Mouse (Mus musculus): ENCODE data around the gene Fbxo5. TPM values are rescaled to one million over a fixed set of nuclear protein-coding genes. Genes with fewer than 3 reads are reported as not detected.

Fbxo5 gene
- polyA plus RNA-seq, 1 experiment from 2014 or later: 75.5 TPM

DNA sequence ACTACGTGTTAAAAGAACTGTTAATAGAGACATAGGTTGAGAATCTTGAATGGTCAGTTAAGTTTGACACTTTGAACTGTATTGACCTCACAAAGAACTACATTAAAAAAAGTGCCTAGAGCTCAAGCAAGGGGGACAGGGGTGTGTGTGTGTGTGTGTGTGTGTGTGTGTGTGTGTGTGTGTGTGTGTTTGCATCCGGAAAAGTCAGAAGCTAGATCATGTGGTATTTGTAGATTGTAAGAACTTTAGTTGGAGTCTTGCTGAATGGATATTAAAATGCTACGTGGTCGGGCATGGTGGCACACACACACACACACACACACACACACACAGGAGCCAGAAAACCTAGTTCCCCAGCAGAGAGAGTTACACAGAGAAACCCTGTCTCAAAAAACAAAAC is 1.6 kb upstream of the Fbxo5 start:
- WGBS: 59% methylated on average over 4 of the region's 4 CpGs
- no peaks in the 10 kb centered on the region for H3K27me3 ChIP-seq
- H3K4me3 ChIP-seq (replicated peaks): no peak overlapping the region
- H3K4me2 ChIP-seq: no peak overlapping the region
- ATAC-seq (replicated peaks; ENCODE audit: low FRiP score): no peak
- H3K4me1 ChIP-seq: peaks cover 33% of the 10 kb centered on the region
- H3K9ac ChIP-seq: no peak overlapping the region
- peaks cover 22% of the 10 kb centered on the region for H3K36me3 ChIP-seq
- H3K27ac ChIP-seq: peak overlapping the region; percentile 43; the same call in 1 of the 2 replicates
- H3K9me3 ChIP-seq (replicated peaks): no peaks in the 10 kb centered on the region

DNA sequence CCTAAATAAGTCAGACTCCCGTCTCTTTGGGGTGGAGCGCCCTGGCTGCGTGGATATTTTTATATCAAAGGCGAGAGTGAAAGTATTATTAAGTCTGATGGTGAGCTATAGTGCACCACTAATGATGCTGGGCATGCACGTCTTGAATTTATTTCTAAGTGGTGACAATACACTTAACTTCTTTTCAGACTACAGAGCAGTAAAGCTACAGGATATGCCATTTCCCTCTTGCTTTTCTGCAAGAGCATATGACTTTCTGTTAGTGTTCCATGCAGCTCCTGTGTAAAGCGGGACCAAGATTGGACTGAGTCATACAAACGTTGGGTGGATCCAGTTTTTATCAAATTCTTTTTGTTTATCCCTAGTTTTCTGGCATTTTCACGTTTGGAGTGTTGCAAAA is 1.0 kb upstream of the Fbxo5 start:
- 12% methylated on average over 8 of the region's 8 CpGs for WGBS
- no peaks in the 10 kb centered on the region for H3K9me3 ChIP-seq (replicated peaks)
- peak overlapping the region; percentile 93 for H3K27ac ChIP-seq
- peaks cover 22% of the 10 kb centered on the region for H3K36me3 ChIP-seq
- H3K4me1 ChIP-seq: peaks cover 38% of the 10 kb centered on the region
- peak overlapping the region; percentile 87 for H3K4me3 ChIP-seq (replicated peaks)
- H3K9ac ChIP-seq: peak overlapping the region; percentile 72
- ATAC-seq (replicated peaks; ENCODE audit: low FRiP score): peak; percentile 1; the same call in 1 of the 2 replicates
- H3K4me2 ChIP-seq: peak overlapping the region; percentile 91
- no peaks in the 10 kb centered on the region for H3K27me3 ChIP-seq

DNA sequence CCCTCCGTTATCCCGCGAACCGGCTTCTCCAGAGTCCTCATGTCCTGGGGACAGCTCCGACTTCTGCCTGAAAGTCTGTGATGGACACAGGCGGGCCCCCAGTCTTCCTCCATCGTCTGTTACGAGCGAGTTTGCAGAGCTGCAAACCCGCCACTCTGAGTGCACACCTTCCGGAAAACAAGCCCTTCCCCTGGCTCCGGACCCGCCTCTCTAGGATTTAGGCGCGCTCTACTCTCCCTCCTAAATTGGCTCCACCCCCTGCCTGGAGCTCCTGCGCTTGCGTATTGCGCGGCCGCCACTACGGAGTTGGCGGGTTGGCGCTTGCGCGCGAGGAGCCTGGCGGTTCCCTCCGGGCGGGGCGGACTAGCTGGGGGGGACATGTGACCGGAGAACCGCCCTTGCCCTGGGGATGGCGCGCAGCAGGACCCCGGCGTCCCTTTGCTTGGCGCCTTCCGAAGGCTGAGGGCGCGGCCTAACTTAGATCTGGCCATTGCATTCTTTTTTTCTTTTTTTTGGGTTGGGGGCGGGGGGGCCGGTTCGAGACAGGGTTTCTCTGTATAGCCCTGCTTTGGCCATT is 419 bp upstream of the Fbxo5 start:
- Histone ChIP-seq H3K27ac (peak overlapping the region; percentile 93), H3K9me3 (replicated peaks) (no peaks in the 10 kb centered on the region), H3K4me2 (peak overlapping the region; percentile 91), H3K27me3 (no peaks in the 10 kb centered on the region), H3K9ac (peak overlapping the region; percentile 72), H3K4me3 (replicated peaks) (peak overlapping the region; percentile 87), H3K36me3 (peaks cover 24% of the 10 kb centered on the region), H3K4me1 (peaks cover 38% of the 10 kb centered on the region)
- ATAC-seq (replicated peaks; ENCODE audit: low FRiP score): peak; percentile 95
- under 1% methylated on average over 43 of the region's 43 CpGs for WGBS

DNA sequence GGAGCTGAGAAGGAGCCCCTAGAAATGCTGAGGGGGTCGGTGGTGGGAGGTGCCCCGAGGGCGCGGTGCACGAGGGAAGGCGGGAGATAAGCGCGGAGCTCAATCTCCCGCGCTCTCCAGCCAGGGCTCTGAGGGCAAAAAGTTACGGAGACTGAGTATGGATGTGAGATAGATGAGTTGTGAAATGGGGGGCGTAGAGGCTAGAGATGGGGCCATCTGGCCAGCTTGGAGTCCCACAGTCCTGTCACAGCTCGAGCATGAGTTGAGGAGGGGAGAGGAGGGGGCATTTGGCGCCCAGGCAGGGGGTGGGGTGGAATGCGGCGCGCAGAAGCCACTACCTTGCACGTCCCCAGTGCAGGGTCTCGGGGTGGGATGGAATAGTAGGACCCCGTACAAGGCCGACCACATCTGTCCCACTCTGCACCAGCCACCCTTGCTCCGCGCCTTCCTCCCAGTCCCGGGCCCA is 676 bp downstream of the Fbxo5 start:
- ATAC-seq (replicated peaks; ENCODE audit: low FRiP score): peak; percentile 22
- Histone ChIP-seq H3K9me3 (replicated peaks) (no peaks in the 10 kb centered on the region), H3K4me3 (replicated peaks) (peak overlapping the region; percentile 87), H3K27ac (peak overlapping the region; percentile 89), H3K4me1 (peaks cover 38% of the 10 kb centered on the region), H3K4me2 (peak overlapping the region; percentile 91), H3K9ac (peak overlapping the region; percentile 74), H3K27me3 (no peaks in the 10 kb centered on the region), H3K36me3 (peaks cover 31% of the 10 kb centered on the region)
- WGBS: under 1% methylated on average over 23 of the region's 24 CpGs

DNA sequence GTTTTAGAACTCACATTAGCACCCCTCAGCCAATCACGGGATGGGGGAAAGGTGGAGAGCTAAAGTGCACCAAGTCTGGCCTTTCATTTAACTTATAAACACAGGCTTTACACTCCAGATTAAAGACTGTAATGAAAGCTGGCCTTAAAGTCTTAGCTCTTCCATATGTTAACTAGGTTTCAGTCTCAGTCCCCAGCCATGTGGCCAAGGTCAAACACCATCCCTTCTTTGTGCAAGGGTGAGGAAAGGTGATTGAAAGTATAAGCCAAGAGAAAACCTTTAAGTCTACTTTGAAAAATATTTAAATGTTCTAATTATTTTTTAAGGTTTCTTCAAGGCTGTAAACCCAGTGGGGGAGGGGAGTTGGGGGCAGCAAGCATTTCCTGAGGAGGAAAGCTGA is 1.7 kb downstream of the Fbxo5 start:
- no peak overlapping the region for H3K27ac ChIP-seq
- H3K4me3 ChIP-seq (replicated peaks): peak overlapping the region; percentile 87
- H3K36me3 ChIP-seq: peaks cover 35% of the 10 kb centered on the region
- ATAC-seq (replicated peaks; ENCODE audit: low FRiP score): no peak
- WGBS: 5% methylated on average over 1 of the region's 1 CpGs
- H3K9me3 ChIP-seq (replicated peaks): no peaks in the 10 kb centered on the region
- H3K9ac ChIP-seq: peak overlapping the region; percentile 55
- peaks cover 38% of the 10 kb centered on the region for H3K4me1 ChIP-seq
- no peaks in the 10 kb centered on the region for H3K27me3 ChIP-seq
- H3K4me2 ChIP-seq: peak overlapping the region; percentile 91

DNA sequence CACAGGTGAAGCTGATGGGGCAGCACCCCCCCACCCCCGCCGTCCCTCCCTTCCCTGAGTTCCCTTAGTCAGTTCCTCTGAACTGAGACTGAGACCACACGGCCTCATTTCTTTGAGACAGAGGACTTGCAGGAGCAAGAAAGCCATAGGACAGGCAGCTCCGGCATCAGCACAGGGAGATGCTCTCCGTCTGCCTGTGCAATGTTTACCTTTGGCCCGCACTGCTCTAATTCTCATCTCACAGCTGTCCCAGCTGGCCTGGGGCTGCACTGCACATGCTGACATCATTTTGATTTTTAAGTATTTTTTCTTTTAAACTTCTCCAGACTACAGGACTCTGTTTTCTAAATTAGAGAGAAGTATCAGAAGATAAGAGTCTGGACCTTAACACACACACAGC is 2.5 kb downstream of the Fbxo5 start:
- peak overlapping the region; percentile 55; the same call in 1 of the 2 replicates for H3K9ac ChIP-seq

DNA sequence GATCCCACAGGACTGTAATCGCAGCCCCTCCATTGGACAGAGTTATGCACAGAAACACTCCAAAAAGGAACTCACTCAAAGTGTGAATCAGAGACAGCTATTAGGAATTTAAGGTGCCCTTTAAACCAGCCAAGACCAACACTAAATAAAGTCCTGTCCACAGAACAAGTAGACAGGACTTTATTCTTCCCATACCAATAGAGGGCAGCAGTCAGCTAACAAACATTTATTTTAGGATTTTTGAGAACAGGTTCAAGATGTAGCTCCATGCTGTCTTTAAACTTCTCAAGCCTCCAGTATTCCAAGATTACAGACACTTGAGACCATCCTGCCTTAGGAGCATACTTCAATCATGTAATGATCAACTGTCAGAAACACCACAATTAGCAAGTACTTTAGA is 4.9 kb downstream of the Fbxo5 start:
- 98% methylated on average over 1 of the region's 1 CpGs for WGBS
- ATAC-seq (replicated peaks; ENCODE audit: low FRiP score): no peak
- H3K9me3 ChIP-seq (replicated peaks): no peaks in the 10 kb centered on the region

More for the DNA sequence above, 2.5 kb downstream of the Fbxo5 start:
- Histone ChIP-seq H3K4me2 (peak overlapping the region; percentile 91), H3K4me1 (peaks cover 35% of the 10 kb centered on the region), H3K36me3 (peaks cover 44% of the 10 kb centered on the region), H3K9me3 (replicated peaks) (no peaks in the 10 kb centered on the region), H3K27me3 (no peaks in the 10 kb centered on the region), H3K4me3 (replicated peaks) (peak overlapping the region; percentile 87), H3K27ac (no peak overlapping the region)
- WGBS: 15% methylated on average over 6 of the region's 6 CpGs
- ATAC-seq (replicated peaks; ENCODE audit: low FRiP score): no peak

DNA sequence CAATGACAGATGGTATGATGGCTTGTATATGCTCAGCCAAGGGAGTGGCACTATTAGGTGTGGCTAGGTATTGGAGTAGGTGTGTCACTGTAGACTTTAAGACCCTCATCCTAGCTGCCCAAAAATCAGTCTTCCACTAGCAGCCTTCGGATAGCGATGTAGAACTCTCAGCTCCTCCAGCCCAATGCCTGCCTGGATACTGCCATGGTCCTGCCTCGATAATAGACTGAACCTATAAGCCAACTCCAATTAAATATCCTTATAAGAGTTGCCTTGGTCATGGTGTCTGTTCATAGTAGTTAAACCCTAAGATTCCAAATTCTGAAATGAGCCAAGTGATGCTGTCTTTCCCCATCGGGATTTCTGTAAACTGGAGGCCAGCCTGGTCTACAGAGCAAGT is 7.3 kb downstream of the Fbxo5 start:
- no peak overlapping the region for H3K9ac ChIP-seq
- H3K27ac ChIP-seq: no peak overlapping the region
- no peak for ATAC-seq (replicated peaks; ENCODE audit: low FRiP score)
- peaks cover 15% of the 10 kb centered on the region for H3K4me1 ChIP-seq
- no peak overlapping the region for H3K4me2 ChIP-seq
- H3K4me3 ChIP-seq (replicated peaks): no peak overlapping the region
- H3K9me3 ChIP-seq (replicated peaks): no peaks in the 10 kb centered on the region
- WGBS: 85% methylated on average over 4 of the region's 4 CpGs
- H3K36me3 ChIP-seq: peaks cover 50% of the 10 kb centered on the region
- no peaks in the 10 kb centered on the region for H3K27me3 ChIP-seq

More for the DNA sequence above, 4.9 kb downstream of the Fbxo5 start:
- no peak overlapping the region for H3K27ac ChIP-seq
- no peak overlapping the region for H3K4me2 ChIP-seq
- H3K4me1 ChIP-seq: peaks cover 25% of the 10 kb centered on the region
- peaks cover 50% of the 10 kb centered on the region for H3K36me3 ChIP-seq
- H3K27me3 ChIP-seq: no peaks in the 10 kb centered on the region
- no peak overlapping the region for H3K4me3 ChIP-seq (replicated peaks)
- no peak overlapping the region for H3K9ac ChIP-seq

DNA sequence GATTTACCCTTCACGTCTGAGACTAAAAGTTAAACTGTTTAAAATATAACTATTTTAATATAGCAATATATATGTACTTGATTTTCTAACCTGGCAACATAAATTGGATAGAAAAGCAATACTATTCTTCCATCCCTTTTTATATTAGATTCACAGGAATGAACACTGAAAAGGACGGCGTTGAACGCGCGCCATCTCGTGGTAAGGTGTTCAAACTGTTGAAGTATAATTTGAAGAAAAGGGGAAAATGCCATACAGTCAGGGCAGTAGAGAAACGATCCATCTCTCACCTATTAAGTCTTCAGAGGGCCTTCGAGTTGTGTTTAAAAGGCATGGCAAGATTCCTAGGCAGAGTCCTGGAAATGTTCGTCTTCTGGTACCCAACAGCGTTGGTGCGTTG is 14.7 kb downstream of the Fbxo5 start:
- no peak for ATAC-seq (replicated peaks; ENCODE audit: low FRiP score)
- Histone ChIP-seq H3K27me3 (no peaks in the 10 kb centered on the region), H3K27ac (no peak overlapping the region), H3K9me3 (replicated peaks) (no peaks in the 10 kb centered on the region), H3K4me1 (no peaks in the 10 kb centered on the region), H3K4me3 (replicated peaks) (no peak overlapping the region), H3K36me3 (no peaks in the 10 kb centered on the region), H3K9ac (no peak overlapping the region), H3K4me2 (no peak overlapping the region)
- WGBS: 20% methylated on average over 12 of the region's 12 CpGs

DNA sequence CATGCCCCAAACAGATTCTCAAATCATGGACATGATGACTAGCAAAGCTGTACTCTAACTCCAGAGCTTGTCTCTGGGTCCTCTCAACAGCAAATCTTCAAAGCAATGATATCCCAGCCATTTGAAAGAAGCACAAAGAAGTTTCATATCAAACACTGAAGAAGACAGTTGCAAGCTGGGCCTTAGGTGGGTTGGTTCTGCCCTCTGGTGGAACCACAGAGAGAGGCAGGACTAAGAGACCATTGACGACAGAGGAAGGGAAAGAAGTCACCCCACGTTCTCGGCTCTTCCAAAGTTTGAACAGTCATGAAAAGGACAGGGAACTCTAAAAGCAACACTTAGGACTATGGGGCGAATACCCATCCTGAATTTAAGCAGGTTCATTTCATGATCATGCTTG is 18.5 kb downstream of the Fbxo5 start:
- H3K9me3 ChIP-seq (replicated peaks): no peaks in the 10 kb centered on the region
- no peak overlapping the region for H3K9ac ChIP-seq
- no peak overlapping the region for H3K4me3 ChIP-seq (replicated peaks)
- no peak for ATAC-seq (replicated peaks; ENCODE audit: low FRiP score)
- no peak overlapping the region for H3K27ac ChIP-seq
- 19% methylated on average over 4 of the region's 4 CpGs for WGBS
- no peak overlapping the region for H3K4me2 ChIP-seq
- H3K4me1 ChIP-seq: no peaks in the 10 kb centered on the region
- H3K36me3 ChIP-seq: no peaks in the 10 kb centered on the region
- H3K27me3 ChIP-seq: no peaks in the 10 kb centered on the region

Other genes starting within 250 kb of the Fbxo5 start
- gene Myct1, start 211.8 kb downstream of the Fbxo5 start, polyA plus RNA-seq (2015; fragmentation: Nextera tagmentation; extraction: Ambion mirVana): 9.0 and 10.7 TPM in 2 replicates
- 2.6 and 3.5 TPM in 2 replicates for gene Vip, start 166.4 kb downstream of the Fbxo5 start, polyA plus RNA-seq (2015; fragmentation: Nextera tagmentation; extraction: Ambion mirVana)
- 14.5 and 15.3 TPM in 2 replicates for gene Mtrf1l, start 18.3 kb upstream of the Fbxo5 start, polyA plus RNA-seq (2015; fragmentation: Nextera tagmentation; extraction: Ambion mirVana)
- 1.2 and 1.4 TPM in 2 replicates for gene Rgs17, start 116.8 kb upstream of the Fbxo5 start, polyA plus RNA-seq (2015; fragmentation: Nextera tagmentation; extraction: Ambion mirVana)